Mouse (Mus musculus): Measurements from ENCODE around the gene 4930544G11Rik. TPM values are rescaled to one million over a fixed set of nuclear protein-coding genes. Genes with fewer than 3 reads are reported as not detected.

Gene 4930544G11Rik
- polyA plus RNA-seq, 1 experiment from 2014 or later = not detected

DNA sequence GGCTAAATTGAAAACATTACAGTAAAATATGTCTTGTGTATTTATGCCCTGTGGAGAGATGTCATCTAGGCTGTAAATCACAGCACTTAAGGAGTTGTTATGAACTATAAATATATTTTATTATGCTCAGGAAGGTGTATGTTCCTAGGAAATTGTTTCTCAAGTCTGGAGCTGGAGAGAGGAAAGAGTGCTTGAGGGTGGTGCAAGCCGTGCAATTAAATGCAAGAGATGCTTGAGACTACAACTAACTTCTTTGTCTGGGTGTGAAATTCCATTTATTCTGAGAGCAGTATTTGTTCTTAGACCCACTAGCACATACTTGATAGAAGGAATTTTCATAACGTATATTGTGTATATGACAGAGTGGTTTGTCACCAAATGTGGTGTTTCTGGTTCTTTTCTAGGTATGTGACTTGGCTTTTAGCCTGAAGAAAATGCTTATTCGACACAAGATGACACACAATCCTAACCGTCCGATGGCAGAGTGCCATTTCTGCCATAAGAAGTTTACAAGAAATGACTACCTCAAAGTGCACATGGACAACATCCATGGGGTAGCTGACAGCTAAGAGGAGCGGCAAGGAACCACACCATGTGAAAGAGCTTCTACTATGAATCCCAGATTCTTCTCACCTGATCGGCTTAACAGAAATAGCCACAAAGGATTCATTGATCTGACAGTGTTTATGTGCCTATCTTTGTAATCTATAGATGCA is 16.7 kb upstream of the 4930544G11Rik start:
- DNase-seq (ENCODE audit: low spot score, missing footprints) (peak; percentile 37), ATAC-seq (ENCODE audit: low FRiP score) (no peak)
- no peaks in the 10 kb centered on the region for H3K9me3 ChIP-seq (ENCODE audit: control insufficient read depth, low read length)
- H3K9ac ChIP-seq (ENCODE audit: low read length) = no peak overlapping the region
- H3K27ac ChIP-seq (ENCODE audit: low read depth, low read length) = no peak overlapping the region
- H3K27me3 ChIP-seq (ENCODE audit: control insufficient read depth, insufficient read depth, low read length) = no peaks in the 10 kb centered on the region
- 93% methylated on average over 7 of the region's 7 CpGs for WGBS
- H3K36me3 ChIP-seq (ENCODE audit: control insufficient read depth, insufficient read depth, low read length) = no peaks in the 10 kb centered on the region
- H3K4me1 ChIP-seq (ENCODE audit: control insufficient read depth, insufficient read depth, low read length) = no peaks in the 10 kb centered on the region
- H3K4me2 ChIP-seq = no peak overlapping the region
- no peak overlapping the region for H3K4me3 ChIP-seq (ENCODE audit: low read depth, low read length)

DNA sequence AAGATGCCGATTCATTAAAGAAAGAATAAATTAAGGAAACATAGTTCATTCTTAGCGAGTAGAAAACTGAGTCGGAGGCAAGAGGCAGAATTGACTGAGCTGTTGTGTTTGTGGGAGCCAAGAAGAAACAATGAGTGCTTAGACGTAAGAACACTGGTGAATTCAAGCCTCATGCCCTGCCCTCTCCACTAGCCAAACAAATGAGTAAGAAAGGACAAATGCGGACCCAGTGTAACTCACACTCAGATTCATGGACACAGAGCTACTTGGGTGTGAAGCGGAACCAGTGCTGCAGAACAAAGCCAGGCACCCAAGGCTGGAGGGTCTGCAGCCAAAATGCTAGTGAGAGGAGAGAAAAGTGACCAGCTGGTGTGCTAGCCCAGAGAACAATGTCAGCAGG is 1.9 kb upstream of the 4930544G11Rik start:
- no peaks in the 10 kb centered on the region for H3K27me3 ChIP-seq (ENCODE audit: control insufficient read depth, insufficient read depth, low read length)
- no peaks in the 10 kb centered on the region for H3K36me3 ChIP-seq (ENCODE audit: control insufficient read depth, insufficient read depth, low read length)
- ATAC-seq (ENCODE audit: low FRiP score) (no peak), DNase-seq (ENCODE audit: low spot score, missing footprints) (no peak)
- no peak overlapping the region for H3K27ac ChIP-seq (ENCODE audit: low read depth, low read length)
- no peaks in the 10 kb centered on the region for H3K4me1 ChIP-seq (ENCODE audit: control insufficient read depth, insufficient read depth, low read length)
- no peaks in the 10 kb centered on the region for H3K9me3 ChIP-seq (ENCODE audit: control insufficient read depth, low read length)
- WGBS = 77% methylated on average over 6 of the region's 6 CpGs
- H3K4me3 ChIP-seq (ENCODE audit: low read depth, low read length) = no peak overlapping the region
- no peak overlapping the region for H3K9ac ChIP-seq (ENCODE audit: low read length)
- H3K4me2 ChIP-seq = no peak overlapping the region

DNA sequence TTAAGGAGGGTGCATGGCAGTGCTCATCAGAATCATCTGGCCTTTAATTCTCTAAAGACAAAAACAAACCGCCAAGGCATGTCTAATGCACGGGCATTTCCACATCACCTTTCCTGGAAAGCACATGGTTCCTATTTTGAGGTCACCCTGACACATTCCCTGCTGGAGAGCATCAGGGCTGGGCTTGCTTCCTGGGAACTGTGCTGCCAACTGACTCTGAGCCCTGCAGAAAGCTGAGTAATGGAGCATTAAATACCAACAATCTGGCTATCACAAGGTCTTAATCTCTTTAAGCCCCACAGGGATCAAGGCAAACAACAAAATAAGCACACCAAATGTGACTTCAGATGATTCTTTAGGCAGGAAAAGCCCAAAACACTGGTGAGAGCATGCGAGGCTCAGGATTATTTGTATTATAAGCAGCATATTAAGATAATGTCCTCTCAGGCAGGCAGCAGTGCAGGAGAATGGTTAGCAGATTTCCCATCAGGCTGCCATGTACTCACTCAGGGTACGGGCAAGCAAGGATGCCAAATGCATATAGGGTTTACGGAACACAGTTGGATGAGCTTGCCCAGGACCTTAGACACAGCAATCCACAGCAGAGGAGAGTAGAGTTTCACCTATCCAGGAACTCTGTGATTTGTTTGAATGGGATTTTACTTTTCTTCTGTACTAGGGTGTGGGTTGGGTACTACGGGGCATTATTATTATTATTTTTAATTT is 17.1 kb downstream of the 4930544G11Rik start:
- Histone ChIP-seq H3K4me3 (ENCODE audit: low read depth, low read length) (no peak overlapping the region), H3K4me1 (ENCODE audit: control insufficient read depth, insufficient read depth, low read length) (peaks cover 8% of the 10 kb centered on the region; the same call in 1 of the 2 replicates), H3K27me3 (ENCODE audit: control insufficient read depth, insufficient read depth, low read length) (no peaks in the 10 kb centered on the region), H3K27ac (ENCODE audit: low read depth, low read length) (no peak overlapping the region), H3K9me3 (ENCODE audit: control insufficient read depth, low read length) (no peaks in the 10 kb centered on the region), H3K4me2 (no peak overlapping the region), H3K9ac (ENCODE audit: low read length) (no peak overlapping the region), H3K36me3 (ENCODE audit: control insufficient read depth, insufficient read depth, low read length) (no peaks in the 10 kb centered on the region)
- DNase-seq (ENCODE audit: low spot score, missing footprints) = peak; percentile 83
- peak; percentile 59; the same call in 1 of the 2 replicates for ATAC-seq (ENCODE audit: low FRiP score)
- WGBS = 46% methylated on average over 6 of the region's 6 CpGs

DNA sequence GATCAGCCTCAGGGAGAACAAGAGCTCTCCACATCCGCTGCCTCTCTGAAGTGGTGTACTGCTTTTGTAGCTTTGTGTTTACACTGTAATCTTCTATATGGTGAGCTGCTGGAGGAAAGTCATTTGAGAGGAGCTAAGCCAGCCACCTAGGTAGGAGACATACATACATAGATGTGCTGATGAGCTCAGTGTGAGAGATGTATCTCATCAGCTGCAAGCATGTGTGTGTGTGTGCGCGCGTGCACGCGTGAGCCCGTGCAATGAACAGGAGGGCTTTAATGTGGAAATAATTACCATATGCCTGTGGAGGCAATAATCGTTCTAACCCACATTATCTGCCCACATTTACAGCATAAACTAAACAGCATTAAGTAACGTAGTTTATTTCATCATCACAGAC is 18.0 kb downstream of the 4930544G11Rik start:
- Histone ChIP-seq H3K27ac (ENCODE audit: low read depth, low read length) (no peak overlapping the region), H3K9me3 (ENCODE audit: control insufficient read depth, low read length) (no peaks in the 10 kb centered on the region), H3K27me3 (ENCODE audit: control insufficient read depth, insufficient read depth, low read length) (no peaks in the 10 kb centered on the region), H3K4me1 (ENCODE audit: control insufficient read depth, insufficient read depth, low read length) (peaks cover 8% of the 10 kb centered on the region; the same call in 1 of the 2 replicates), H3K4me2 (no peak overlapping the region), H3K9ac (ENCODE audit: low read length) (no peak overlapping the region), H3K4me3 (ENCODE audit: low read depth, low read length) (no peak overlapping the region), H3K36me3 (ENCODE audit: control insufficient read depth, insufficient read depth, low read length) (no peaks in the 10 kb centered on the region)
- 94% methylated on average over 9 of the region's 9 CpGs for WGBS
- DNase-seq (ENCODE audit: low spot score, missing footprints) (no peak), ATAC-seq (ENCODE audit: low FRiP score) (peak; percentile 27; the same call in 1 of the 2 replicates)

DNA sequence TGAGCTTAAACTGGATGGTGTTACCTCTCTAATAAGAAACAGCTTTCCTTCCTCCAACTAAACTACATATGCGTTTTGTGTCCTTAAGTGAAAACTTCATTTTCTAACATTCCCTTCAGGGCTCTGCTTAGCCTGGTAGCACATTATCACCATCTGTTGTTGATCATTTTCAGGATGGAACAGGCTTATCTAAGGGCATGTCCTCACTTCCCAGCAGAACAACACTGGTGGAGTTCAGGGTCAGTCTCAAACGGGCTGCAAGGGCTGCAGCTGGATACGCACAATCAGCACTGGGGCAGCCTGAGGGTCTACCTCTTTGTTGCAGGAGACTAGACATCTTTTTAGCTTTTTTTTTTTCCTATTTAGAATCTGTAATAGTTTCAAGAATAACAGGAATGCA is 39.7 kb downstream of the 4930544G11Rik start:
- Histone ChIP-seq H3K9me3 (ENCODE audit: control insufficient read depth, low read length) (no peaks in the 10 kb centered on the region), H3K27me3 (ENCODE audit: control insufficient read depth, insufficient read depth, low read length) (no peaks in the 10 kb centered on the region), H3K9ac (ENCODE audit: low read length) (no peak overlapping the region), H3K36me3 (ENCODE audit: control insufficient read depth, insufficient read depth, low read length) (no peaks in the 10 kb centered on the region), H3K4me3 (ENCODE audit: low read depth, low read length) (no peak overlapping the region), H3K4me1 (ENCODE audit: control insufficient read depth, insufficient read depth, low read length) (no peaks in the 10 kb centered on the region), H3K4me2 (no peak overlapping the region), H3K27ac (ENCODE audit: low read depth, low read length) (no peak overlapping the region)
- DNase-seq (ENCODE audit: low spot score, missing footprints) (no peak), ATAC-seq (ENCODE audit: low FRiP score) (no peak)
- WGBS = 88% methylated on average over 3 of the region's 3 CpGs

DNA sequence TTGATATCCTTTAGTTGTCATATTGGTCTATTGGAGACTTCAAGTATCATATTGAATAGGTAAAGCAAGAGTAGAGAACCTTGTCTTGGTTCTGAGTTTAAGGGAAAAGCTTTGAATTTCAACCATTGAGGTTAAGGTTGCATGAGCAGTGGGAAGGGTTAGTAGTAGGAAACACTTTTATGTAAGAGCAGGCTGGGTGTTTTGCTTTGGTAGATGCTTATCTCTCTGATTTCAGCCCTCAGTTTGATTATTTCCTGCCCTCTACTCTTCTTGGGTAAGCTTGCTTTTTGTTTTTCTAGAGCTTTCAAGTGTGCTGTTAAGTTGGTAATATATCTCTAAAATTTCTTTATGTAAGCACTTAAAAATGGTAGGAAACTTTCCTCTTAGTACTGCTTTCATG is 45.9 kb downstream of the 4930544G11Rik start:
- Histone ChIP-seq H3K4me3 (ENCODE audit: low read depth, low read length) (no peak overlapping the region), H3K36me3 (ENCODE audit: control insufficient read depth, insufficient read depth, low read length) (no peaks in the 10 kb centered on the region), H3K4me2 (no peak overlapping the region), H3K4me1 (ENCODE audit: control insufficient read depth, insufficient read depth, low read length) (no peaks in the 10 kb centered on the region), H3K9ac (ENCODE audit: low read length) (no peak overlapping the region), H3K27ac (ENCODE audit: low read depth, low read length) (no peak overlapping the region), H3K9me3 (ENCODE audit: control insufficient read depth, low read length) (no peaks in the 10 kb centered on the region), H3K27me3 (ENCODE audit: control insufficient read depth, insufficient read depth, low read length) (no peaks in the 10 kb centered on the region)
- ATAC-seq (ENCODE audit: low FRiP score) (no peak), DNase-seq (ENCODE audit: low spot score, missing footprints) (no peak)

Other genes starting within 250 kb of the 4930544G11Rik start
- gene Prdm5, start 173.6 kb upstream of the 4930544G11Rik start, polyA plus RNA-seq (2014; fragmentation: Nextera tagmentation; extraction: Ambion mirVana) = 13.1 and 13.3 TPM in 2 replicates